Mouse (Mus musculus): ENCODE measurements around the gene Oser1. TPM values are rescaled to one million over a fixed set of nuclear protein-coding genes. Genes with fewer than 3 reads are reported as not detected.
"Not testable (repeated sequence)": the region's sequence is repeated elsewhere in the genome, so short reads cannot be mapped to it uniquely, and the experiment has no call there.

The Oser1 gene
- polyA plus RNA-seq, 1 experiment from 2014 or later = 77.3 TPM

DNA sequence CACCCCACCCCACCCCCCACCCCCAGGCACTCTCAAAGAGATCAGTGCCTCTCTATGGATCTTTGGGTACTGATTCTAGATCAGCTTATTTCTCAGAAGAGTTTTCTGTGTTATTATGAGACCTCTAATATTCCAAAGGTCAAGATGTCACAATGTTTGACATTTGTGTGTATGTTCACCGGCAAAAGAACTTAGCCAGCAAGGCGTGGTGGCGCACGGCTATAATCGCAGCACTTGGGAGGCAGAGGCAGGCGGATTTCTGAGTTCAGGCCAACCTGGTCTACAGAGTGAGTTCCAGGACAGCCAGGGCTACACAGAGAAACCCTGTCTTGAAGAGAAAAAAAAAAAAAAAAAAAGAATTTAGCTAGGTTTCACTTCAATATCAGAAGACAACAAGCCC, 7.5 kb downstream of the Oser1 start:
- no peak overlapping the region for H3K27ac ChIP-seq (ENCODE audit: low read length)
- peaks cover 3% of the 10 kb centered on the region; the same call in 1 of the 2 replicates for H3K36me3 ChIP-seq (ENCODE audit: control insufficient read depth, insufficient read depth)
- no peak overlapping the region for H3K4me2 ChIP-seq (ENCODE audit: low read length)
- no peak overlapping the region for H3K9ac ChIP-seq (replicated peaks; ENCODE audit: low read depth, low read length)
- peaks cover 28% of the 10 kb centered on the region for H3K4me1 ChIP-seq (replicated peaks; ENCODE audit: control insufficient read depth, insufficient read depth, low read length)
- 94% methylated on average over 6 of the region's 6 CpGs for WGBS
- no peak for ATAC-seq
- no peaks in the 10 kb centered on the region for H3K27me3 ChIP-seq (replicated peaks; ENCODE audit: control insufficient read depth, insufficient read depth, low read length)
- H3K4me3 ChIP-seq (replicated peaks; ENCODE audit: low read length) = no peak overlapping the region
- H3K9me3 ChIP-seq (ENCODE audit: control insufficient read depth, low read length) = no peaks in the 10 kb centered on the region

GRCm38 (mm10) chr2:163412846-163413590, 11.5 kb downstream of the Oser1 start:
- WGBS = 90% methylated on average over 9 of the region's 9 CpGs
- Histone ChIP-seq H3K4me3 (replicated peaks; ENCODE audit: low read length) (no peak overlapping the region), H3K4me1 (replicated peaks; ENCODE audit: control insufficient read depth, insufficient read depth, low read length) (peaks cover 6% of the 10 kb centered on the region), H3K27ac (ENCODE audit: low read length) (no peak overlapping the region), H3K9me3 (ENCODE audit: control insufficient read depth, low read length) (no peaks in the 10 kb centered on the region), H3K27me3 (replicated peaks; ENCODE audit: control insufficient read depth, insufficient read depth, low read length) (no peaks in the 10 kb centered on the region), H3K9ac (replicated peaks; ENCODE audit: low read depth, low read length) (no peak overlapping the region), H3K36me3 (ENCODE audit: control insufficient read depth, insufficient read depth) (peaks cover 24% of the 10 kb centered on the region), H3K4me2 (ENCODE audit: low read length) (no peak overlapping the region)
- ATAC-seq = no peak

DNA sequence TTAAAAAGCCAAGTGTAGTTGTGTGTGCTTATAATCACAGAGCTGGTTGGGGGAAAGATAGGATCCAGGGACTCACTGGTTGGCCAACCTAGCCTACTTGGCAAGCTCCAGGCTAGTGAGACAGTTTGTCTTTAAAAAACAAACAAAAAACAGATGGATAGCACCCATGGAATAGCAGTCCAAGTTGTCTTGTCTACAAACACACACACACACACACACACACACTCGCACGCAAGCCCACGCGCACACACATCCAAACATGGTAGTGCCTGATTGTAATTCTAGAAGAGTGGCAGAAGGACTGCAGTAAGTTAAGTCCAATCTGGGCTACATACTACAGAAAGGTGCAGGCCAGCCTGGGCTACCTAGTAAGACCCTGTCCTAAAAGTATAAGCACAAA, 12.1 kb downstream of the Oser1 start:
- no peak overlapping the region for H3K9ac ChIP-seq (replicated peaks; ENCODE audit: low read depth, low read length)
- no peak overlapping the region for H3K27ac ChIP-seq (ENCODE audit: low read length)
- no peak overlapping the region for H3K4me2 ChIP-seq (ENCODE audit: low read length)
- 76% methylated on average over 4 of the region's 4 CpGs for WGBS
- no peaks in the 10 kb centered on the region for H3K9me3 ChIP-seq (ENCODE audit: control insufficient read depth, low read length)
- H3K4me3 ChIP-seq (replicated peaks; ENCODE audit: low read length) = no peak overlapping the region
- peaks cover under 1% of the 10 kb centered on the region; the same call in 1 of the 2 replicates for H3K4me1 ChIP-seq (replicated peaks; ENCODE audit: control insufficient read depth, insufficient read depth, low read length)
- H3K27me3 ChIP-seq (replicated peaks; ENCODE audit: control insufficient read depth, insufficient read depth, low read length) = no peaks in the 10 kb centered on the region
- ATAC-seq = no peak
- H3K36me3 ChIP-seq (ENCODE audit: control insufficient read depth, insufficient read depth) = peaks cover 25% of the 10 kb centered on the region

GRCm38 (mm10) chr2:163411840-163412239, 12.7 kb downstream of the Oser1 start:
- no peaks in the 10 kb centered on the region for H3K4me1 ChIP-seq (replicated peaks; ENCODE audit: control insufficient read depth, insufficient read depth, low read length)
- H3K27me3 ChIP-seq (replicated peaks; ENCODE audit: control insufficient read depth, insufficient read depth, low read length) = no peaks in the 10 kb centered on the region
- no peak overlapping the region for H3K27ac ChIP-seq (ENCODE audit: low read length)
- H3K4me2 ChIP-seq (ENCODE audit: low read length) = no peak overlapping the region
- 89% methylated on average over 4 of the region's 4 CpGs for WGBS
- H3K9me3 ChIP-seq (ENCODE audit: control insufficient read depth, low read length) = no peaks in the 10 kb centered on the region
- H3K9ac ChIP-seq (replicated peaks; ENCODE audit: low read depth, low read length) = no peak overlapping the region
- peaks cover 28% of the 10 kb centered on the region for H3K36me3 ChIP-seq (ENCODE audit: control insufficient read depth, insufficient read depth)
- H3K4me3 ChIP-seq (replicated peaks; ENCODE audit: low read length) = no peak overlapping the region
- ATAC-seq = no peak

GRCm38 (mm10) chr2:163411344-163411743, 13.2 kb downstream of the Oser1 start:
- not testable (repeated sequence) for H3K4me1 ChIP-seq (replicated peaks; ENCODE audit: control insufficient read depth, insufficient read depth, low read length); ATAC-seq; H3K9me3 ChIP-seq (ENCODE audit: control insufficient read depth, low read length); H3K27ac ChIP-seq (ENCODE audit: low read length); H3K4me2 ChIP-seq (ENCODE audit: low read length); H3K4me3 ChIP-seq (replicated peaks; ENCODE audit: low read length); H3K9ac ChIP-seq (replicated peaks; ENCODE audit: low read depth, low read length); H3K27me3 ChIP-seq (replicated peaks; ENCODE audit: control insufficient read depth, insufficient read depth, low read length)
- peaks cover 28% of the 10 kb centered on the region for H3K36me3 ChIP-seq (ENCODE audit: control insufficient read depth, insufficient read depth)
- 97% methylated on average over 3 of the region's 3 CpGs for WGBS

DNA sequence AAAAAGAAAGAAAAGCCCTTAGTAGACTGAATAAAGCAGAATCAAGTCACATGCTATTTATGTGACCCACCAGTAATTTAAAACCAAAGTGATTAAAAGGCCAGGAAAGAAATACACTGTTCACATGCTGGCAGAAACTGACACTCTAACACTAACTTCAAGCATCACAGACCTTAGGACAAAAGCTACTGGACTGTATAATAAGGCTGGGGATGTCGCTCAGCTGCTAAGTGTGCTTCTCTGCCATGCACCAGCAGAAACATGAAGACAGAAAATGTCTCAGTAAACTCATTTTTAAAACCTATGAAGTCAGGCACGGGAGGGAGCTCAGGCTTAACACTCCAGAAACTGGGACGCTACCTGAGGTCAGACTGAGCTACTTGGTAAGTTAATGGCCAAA, 14.3 kb downstream of the Oser1 start:
- H3K4me1 ChIP-seq (replicated peaks; ENCODE audit: control insufficient read depth, insufficient read depth, low read length) = no peaks in the 10 kb centered on the region
- no peak overlapping the region for H3K4me2 ChIP-seq (ENCODE audit: low read length)
- no peak for ATAC-seq
- H3K9me3 ChIP-seq (ENCODE audit: control insufficient read depth, low read length) = no peaks in the 10 kb centered on the region
- no peaks in the 10 kb centered on the region for H3K27me3 ChIP-seq (replicated peaks; ENCODE audit: control insufficient read depth, insufficient read depth, low read length)
- H3K36me3 ChIP-seq (ENCODE audit: control insufficient read depth, insufficient read depth) = peaks cover 30% of the 10 kb centered on the region
- H3K4me3 ChIP-seq (replicated peaks; ENCODE audit: low read length) = no peak overlapping the region
- H3K27ac ChIP-seq (ENCODE audit: low read length) = no peak overlapping the region
- 96% methylated on average over 3 of the region's 3 CpGs for WGBS
- H3K9ac ChIP-seq (replicated peaks; ENCODE audit: low read depth, low read length) = no peak overlapping the region

DNA sequence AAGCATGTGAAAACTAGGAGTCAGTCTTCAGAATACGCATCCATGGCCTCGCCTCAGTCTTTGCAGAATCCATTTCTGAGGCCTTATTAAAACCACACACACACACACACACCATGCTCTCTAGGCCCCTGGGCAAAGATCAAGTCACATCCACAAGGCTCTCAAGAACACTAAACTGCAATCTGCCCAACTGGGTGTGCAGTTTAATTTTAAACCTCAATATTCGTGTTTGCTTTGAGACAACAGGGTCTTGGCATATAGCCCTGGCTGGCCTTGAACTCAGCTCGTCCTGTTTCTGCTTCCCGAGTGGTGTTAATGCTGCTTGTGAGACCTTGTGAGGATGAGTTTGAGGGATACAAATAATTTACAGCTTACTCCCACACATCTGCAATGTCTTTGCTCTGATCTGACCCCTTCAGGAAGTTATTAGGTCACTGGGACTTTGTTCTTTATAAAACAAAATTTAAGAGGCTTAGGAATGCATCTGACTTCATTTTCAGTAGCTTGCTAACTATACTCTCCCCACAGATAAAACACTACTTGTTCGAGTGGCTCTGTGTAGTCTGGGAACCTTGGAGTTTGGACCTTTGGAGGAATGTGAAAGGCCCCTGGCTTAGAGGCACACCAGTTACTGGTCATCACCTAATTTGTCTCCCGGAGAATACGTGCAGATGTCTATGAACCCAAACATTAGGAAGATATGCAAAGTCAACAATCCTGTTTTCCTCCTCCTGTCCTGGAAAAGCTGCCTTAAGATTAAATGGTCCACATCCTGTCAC, 20.3 kb downstream of the Oser1 start:
- Histone ChIP-seq H3K27ac (ENCODE audit: low read length) (no peak overlapping the region), H3K9me3 (ENCODE audit: control insufficient read depth, low read length) (no peaks in the 10 kb centered on the region)
- 89% methylated on average over 8 of the region's 8 CpGs for WGBS

GRCm38 (mm10) chr2:163401221-163401620, 23.3 kb downstream of the Oser1 start:
- no peaks in the 10 kb centered on the region for H3K27me3 ChIP-seq (replicated peaks; ENCODE audit: control insufficient read depth, insufficient read depth, low read length)
- H3K4me2 ChIP-seq (ENCODE audit: low read length) = no peak overlapping the region
- no peak overlapping the region for H3K9ac ChIP-seq (replicated peaks; ENCODE audit: low read depth, low read length)
- H3K4me3 ChIP-seq (replicated peaks; ENCODE audit: low read length) = no peak overlapping the region
- H3K9me3 ChIP-seq (ENCODE audit: control insufficient read depth, low read length) = no peaks in the 10 kb centered on the region
- 10% methylated on average over 8 of the region's 8 CpGs for WGBS
- ATAC-seq = no peak
- H3K27ac ChIP-seq (ENCODE audit: low read length) = no peak overlapping the region
- 0 out of 2 replicates have a peak, but pooled peaks cover 2% of the 10 kb centered on the region for H3K36me3 ChIP-seq (ENCODE audit: control insufficient read depth, insufficient read depth)
- no peaks in the 10 kb centered on the region; the same call in 1 of the 2 replicates for H3K4me1 ChIP-seq (replicated peaks; ENCODE audit: control insufficient read depth, insufficient read depth, low read length)

More for the DNA sequence above, 20.3 kb downstream of the Oser1 start:
- H3K4me2 ChIP-seq (ENCODE audit: low read length) = no peak overlapping the region
- no peaks in the 10 kb centered on the region for H3K4me1 ChIP-seq (replicated peaks; ENCODE audit: control insufficient read depth, insufficient read depth, low read length)
- H3K4me3 ChIP-seq (replicated peaks; ENCODE audit: low read length) = no peak overlapping the region
- no peaks in the 10 kb centered on the region for H3K27me3 ChIP-seq (replicated peaks; ENCODE audit: control insufficient read depth, insufficient read depth, low read length)
- no peak for ATAC-seq
- no peak overlapping the region for H3K9ac ChIP-seq (replicated peaks; ENCODE audit: low read depth, low read length)
- H3K36me3 ChIP-seq (ENCODE audit: control insufficient read depth, insufficient read depth) = peaks cover 12% of the 10 kb centered on the region

DNA sequence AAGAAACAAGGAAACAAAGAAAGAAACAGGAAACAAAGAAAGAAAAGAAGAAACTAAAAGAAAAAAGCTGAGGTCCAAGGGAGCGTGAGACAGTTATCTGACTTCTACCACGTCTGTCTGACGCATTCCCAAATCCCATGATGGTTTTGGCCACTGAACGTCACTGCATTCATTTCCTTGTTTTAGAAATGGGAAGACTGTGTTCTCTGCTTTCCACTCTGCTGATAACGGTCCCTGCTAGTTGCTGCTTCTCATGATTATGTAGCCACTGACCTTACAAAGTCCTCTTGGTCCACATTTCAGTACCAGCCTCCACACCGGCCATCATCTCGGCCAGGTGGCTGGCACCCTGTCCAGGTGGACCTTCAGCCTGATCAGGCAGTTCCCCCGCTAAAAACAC, 25.3 kb downstream of the Oser1 start:
- no peak overlapping the region for H3K27ac ChIP-seq (ENCODE audit: low read length)
- no peaks in the 10 kb centered on the region for H3K27me3 ChIP-seq (replicated peaks; ENCODE audit: control insufficient read depth, insufficient read depth, low read length)
- no peak for ATAC-seq
- no peaks in the 10 kb centered on the region for H3K9me3 ChIP-seq (ENCODE audit: control insufficient read depth, low read length)
- H3K9ac ChIP-seq (replicated peaks; ENCODE audit: low read depth, low read length) = no peak overlapping the region
- no peak overlapping the region for H3K4me2 ChIP-seq (ENCODE audit: low read length)
- no peaks in the 10 kb centered on the region for H3K36me3 ChIP-seq (ENCODE audit: control insufficient read depth, insufficient read depth)
- H3K4me3 ChIP-seq (replicated peaks; ENCODE audit: low read length) = no peak overlapping the region
- no peaks in the 10 kb centered on the region; the same call in 1 of the 2 replicates for H3K4me1 ChIP-seq (replicated peaks; ENCODE audit: control insufficient read depth, insufficient read depth, low read length)
- WGBS = 76% methylated on average over 8 of the region's 8 CpGs
